Mouse (Mus musculus): ENCODE measurements around the gene Gm10058. TPM values are rescaled to one million over a fixed set of nuclear protein-coding genes. Genes with fewer than 3 reads are reported as not detected.
"Not testable (repeated sequence)": the region's sequence is repeated elsewhere in the genome, so short reads cannot be mapped to it uniquely, and the experiment has no call there.

The Gm10058 gene
- polyA plus RNA-seq (2016; fragmentation: Nextera tagmentation; extraction: Ambion mirVana) = not detected in 2 replicates

GRCm38 (mm10) chrX:27946785-27947184 lies at the start of gene Gm10058:
Gene Gm10058 (minus strand): TSS chrX:27946885.
- H3K9me3 ChIP-seq (replicated peaks); H3K27ac ChIP-seq; H3K9ac ChIP-seq; H3K36me3 ChIP-seq; H3K4me1 ChIP-seq; ATAC-seq (ENCODE audit: low FRiP score); H3K4me3 ChIP-seq; H3K4me2 ChIP-seq (replicated peaks); H3K27me3 ChIP-seq: not testable (repeated sequence)
- WGBS = no CpG with 5 or more reads among the region's 5 CpGs
